Mouse (Mus musculus): ENCODE results near the gene Fut8.

- no peak for TF ChIP-seq CTCF (IDR thresholded peaks at IDR 0.05; ENCODE audit: extremely low read depth, insufficient read length, insufficient replicate concordance, low read depth, low read length)
- TF ChIP-seq POLR2A (IDR thresholded peaks at IDR 0.05; ENCODE audit: low read depth, low read length) = no peak
Measured at GRCm38 (mm10) chr12:77495781-77496180, 257.9 kb downstream of the Fut8 start.

Data from small intestine, adult 2 months (tissue).